Mouse (Mus musculus): ENCODE results near the gene Rab31. TPM values are rescaled to one million over a fixed set of nuclear protein-coding genes. Genes with fewer than 3 reads are reported as not detected.

Rab31 gene
- polyA plus RNA-seq, 1 experiment from 2014 or later = 73.3 TPM

GRCm38 (mm10) chr17:65777461-65777860 is 4.9 kb upstream of the Rab31 start:
- H3K4me1 ChIP-seq = peaks cover 11% of the 10 kb centered on the region; the same call in 1 of the 2 replicates
- ATAC-seq (ENCODE audit: low FRiP score, low read depth) = no peak
- H3K27me3 ChIP-seq (replicated peaks) = no peaks in the 10 kb centered on the region
- 86% methylated on average over 4 of the region's 4 CpGs for WGBS
- H3K9me3 ChIP-seq = no peaks in the 10 kb centered on the region
- H3K27ac ChIP-seq = no peak overlapping the region
- no peak overlapping the region for H3K9ac ChIP-seq
- H3K4me2 ChIP-seq (replicated peaks) = no peak overlapping the region
- H3K4me3 ChIP-seq = no peak overlapping the region
- H3K36me3 ChIP-seq = no peaks in the 10 kb centered on the region

GRCm38 (mm10) chr17:65776228-65776627 is 3.7 kb upstream of the Rab31 start:
- Histone ChIP-seq H3K36me3 (no peaks in the 10 kb centered on the region), H3K4me1 (peaks cover 11% of the 10 kb centered on the region), H3K4me3 (no peak overlapping the region), H3K27me3 (replicated peaks) (no peaks in the 10 kb centered on the region), H3K9ac (no peak overlapping the region), H3K27ac (no peak overlapping the region), H3K9me3 (no peaks in the 10 kb centered on the region), H3K4me2 (replicated peaks) (no peak overlapping the region)
- no peak for ATAC-seq (ENCODE audit: low FRiP score, low read depth)
- WGBS = 86% methylated on average over 1 of the region's 1 CpGs

- H3K4me1 ChIP-seq = peaks cover 25% of the 10 kb centered on the region
- H3K4me2 ChIP-seq (replicated peaks) = no peak overlapping the region
- no peak overlapping the region for H3K9ac ChIP-seq
- 73% methylated on average over 7 of the region's 7 CpGs for whole genome bisulfite sequencing
- H3K27me3 ChIP-seq (replicated peaks) = no peaks in the 10 kb centered on the region
- ATAC-seq (ENCODE audit: low FRiP score, low read depth) = no peak
- H3K36me3 ChIP-seq = no peaks in the 10 kb centered on the region
- H3K27ac ChIP-seq = no peak overlapping the region
- H3K9me3 ChIP-seq = no peaks in the 10 kb centered on the region
- H3K4me3 ChIP-seq = no peak overlapping the region
Measured at GRCm38 (mm10) chr17:65774439-65774838, 1.9 kb upstream of the Rab31 start.

- Histone ChIP-seq H3K36me3 (no peaks in the 10 kb centered on the region), H3K4me1 (peaks cover 34% of the 10 kb centered on the region), H3K4me2 (replicated peaks) (0 out of 2 replicates have a peak overlapping the region, but pooled peaks have one; percentile 84), H3K27ac (no peak overlapping the region), H3K9ac (no peak overlapping the region), H3K4me3 (no peak overlapping the region), H3K9me3 (no peaks in the 10 kb centered on the region), H3K27me3 (replicated peaks) (no peaks in the 10 kb centered on the region)
- WGBS = 64% methylated on average over 4 of the region's 4 CpGs
- ATAC-seq (ENCODE audit: low FRiP score, low read depth) = no peak
Measured at GRCm38 (mm10) chr17:65773617-65774016, 1.1 kb upstream of the Rab31 start.

- no peaks in the 10 kb centered on the region for H3K9me3 ChIP-seq
- peak overlapping the region; percentile 91 for H3K9ac ChIP-seq
- no peak for ATAC-seq (ENCODE audit: low FRiP score, low read depth)
- H3K27me3 ChIP-seq (replicated peaks) = no peaks in the 10 kb centered on the region
- H3K4me1 ChIP-seq = peaks cover 43% of the 10 kb centered on the region
- no peaks in the 10 kb centered on the region for H3K36me3 ChIP-seq
- H3K4me2 ChIP-seq (replicated peaks) = peak overlapping the region; percentile 84
- WGBS = 17% methylated on average over 17 of the region's 17 CpGs
- peak overlapping the region; percentile 74 for H3K4me3 ChIP-seq
- no peak overlapping the region for H3K27ac ChIP-seq
Measured at GRCm38 (mm10) chr17:65770982-65771915, 1.3 kb downstream of the Rab31 start.

GRCm38 (mm10) chr17:65768486-65768885 is 4.1 kb downstream of the Rab31 start:
- 57% methylated on average over 5 of the region's 5 CpGs for WGBS
- Histone ChIP-seq H3K4me3 (no peak overlapping the region), H3K36me3 (0 out of 2 replicates have a peak, but pooled peaks cover 4% of the 10 kb centered on the region), H3K4me2 (replicated peaks) (0 out of 2 replicates have a peak overlapping the region, but pooled peaks have one; percentile 1), H3K4me1 (peaks cover 43% of the 10 kb centered on the region), H3K9ac (peak overlapping the region; percentile 13; the same call in 1 of the 2 replicates), H3K27me3 (replicated peaks) (no peaks in the 10 kb centered on the region), H3K27ac (no peak overlapping the region), H3K9me3 (no peaks in the 10 kb centered on the region)
- no peak for ATAC-seq (ENCODE audit: low FRiP score, low read depth)

GRCm38 (mm10) chr17:65763221-65763620 is 9.3 kb downstream of the Rab31 start:
- Histone ChIP-seq H3K36me3 (peaks cover 20% of the 10 kb centered on the region; the same call in 1 of the 2 replicates), H3K4me2 (replicated peaks) (no peak overlapping the region), H3K9me3 (peaks cover 5% of the 10 kb centered on the region; the same call in 1 of the 2 replicates), H3K9ac (no peak overlapping the region), H3K4me3 (no peak overlapping the region), H3K27me3 (replicated peaks) (no peaks in the 10 kb centered on the region), H3K4me1 (peaks cover 6% of the 10 kb centered on the region; the same call in 1 of the 2 replicates), H3K27ac (no peak overlapping the region)
- WGBS = 95% methylated on average over 14 of the region's 14 CpGs
- no peak for ATAC-seq (ENCODE audit: low FRiP score, low read depth)

- Histone ChIP-seq H3K36me3 (peaks cover 22% of the 10 kb centered on the region; the same call in 1 of the 2 replicates), H3K4me1 (no peaks in the 10 kb centered on the region), H3K4me2 (replicated peaks) (no peak overlapping the region), H3K27ac (no peak overlapping the region), H3K4me3 (no peak overlapping the region), H3K27me3 (replicated peaks) (no peaks in the 10 kb centered on the region), H3K9ac (no peak overlapping the region), H3K9me3 (peaks cover 8% of the 10 kb centered on the region; the same call in 1 of the 2 replicates)
- WGBS = 75% methylated on average over 6 of the region's 6 CpGs
- ATAC-seq (ENCODE audit: low FRiP score, low read depth) = no peak
Measured at GRCm38 (mm10) chr17:65757150-65757549, 15.4 kb downstream of the Rab31 start.

- 98% methylated on average over 3 of the region's 3 CpGs for WGBS
- no peak for ATAC-seq (ENCODE audit: low FRiP score, low read depth)
- Histone ChIP-seq H3K9me3 (peaks cover 8% of the 10 kb centered on the region; the same call in 1 of the 2 replicates), H3K27me3 (replicated peaks) (no peaks in the 10 kb centered on the region), H3K9ac (no peak overlapping the region), H3K4me3 (no peak overlapping the region), H3K4me2 (replicated peaks) (no peak overlapping the region), H3K27ac (no peak overlapping the region), H3K4me1 (no peaks in the 10 kb centered on the region), H3K36me3 (peaks cover 22% of the 10 kb centered on the region; the same call in 1 of the 2 replicates)
Measured at GRCm38 (mm10) chr17:65755857-65756256, 16.7 kb downstream of the Rab31 start.

- H3K4me3 ChIP-seq = no peak overlapping the region
- peaks cover 11% of the 10 kb centered on the region; the same call in 1 of the 2 replicates for H3K36me3 ChIP-seq
- no peak for ATAC-seq (ENCODE audit: low FRiP score, low read depth)
- 97% methylated on average over 6 of the region's 6 CpGs for WGBS
- H3K27me3 ChIP-seq (replicated peaks) = no peaks in the 10 kb centered on the region
- no peak overlapping the region for H3K4me2 ChIP-seq (replicated peaks)
- H3K9me3 ChIP-seq = 0 out of 2 replicates have a peak, but pooled peaks cover 3% of the 10 kb centered on the region
- no peak overlapping the region for H3K27ac ChIP-seq
- no peak overlapping the region for H3K9ac ChIP-seq
- H3K4me1 ChIP-seq = no peaks in the 10 kb centered on the region
Measured at GRCm38 (mm10) chr17:65753130-65753529, 19.4 kb downstream of the Rab31 start.

GRCm38 (mm10) chr17:65750301-65750700 is 22.3 kb downstream of the Rab31 start:
- Histone ChIP-seq H3K27me3 (replicated peaks) (no peaks in the 10 kb centered on the region), H3K9ac (no peak overlapping the region), H3K9me3 (no peaks in the 10 kb centered on the region), H3K4me3 (no peak overlapping the region), H3K4me1 (no peaks in the 10 kb centered on the region; the same call in 1 of the 2 replicates), H3K27ac (no peak overlapping the region), H3K4me2 (replicated peaks) (no peak overlapping the region), H3K36me3 (peaks cover 11% of the 10 kb centered on the region; the same call in 1 of the 2 replicates)
- ATAC-seq (ENCODE audit: low FRiP score, low read depth) = no peak

GRCm38 (mm10) chr17:65749803-65750202 is 22.7 kb downstream of the Rab31 start:
- H3K9ac ChIP-seq = no peak overlapping the region
- ATAC-seq (ENCODE audit: low FRiP score, low read depth) = no peak
- 93% methylated on average over 7 of the region's 7 CpGs for WGBS
- H3K4me1 ChIP-seq = no peaks in the 10 kb centered on the region; the same call in 1 of the 2 replicates
- no peaks in the 10 kb centered on the region for H3K27me3 ChIP-seq (replicated peaks)
- no peak overlapping the region for H3K27ac ChIP-seq
- H3K4me3 ChIP-seq = no peak overlapping the region
- H3K4me2 ChIP-seq (replicated peaks) = no peak overlapping the region
- H3K9me3 ChIP-seq = no peaks in the 10 kb centered on the region
- peaks cover 11% of the 10 kb centered on the region; the same call in 1 of the 2 replicates for H3K36me3 ChIP-seq
